Mouse (Mus musculus) CH12.LX (cell line): ENCODE results near the gene Nme9. TPM values are rescaled to one million over a fixed set of nuclear protein-coding genes. Genes with fewer than 3 reads are reported as not detected.

Source experiments
- DNase-seq: peaks from one replicate; pipeline ENCODE4 v3.0.0-alpha.2; 2013; ENCODE audit errors: extremely low read depth
- H3K27ac ChIP-seq: 2 replicates; pipeline ENCODE4 v1.5.1; 2012; ENCODE audit warnings: low read depth, mild to moderate bottlenecking, control low read depth, moderate library complexity; ENCODE audit not compliant: insufficient read depth
- H3K27me3 ChIP-seq: replicated peaks from 2 replicates; pipeline ENCODE3; 2012; ENCODE audit warnings: inconsistent platforms
- H3K36me3 ChIP-seq, 2 experiments: replicated peaks in 1 of 2; 2 replicates each; pipeline versions ENCODE3 to v1.6.1; 2012; ENCODE audit warnings: inconsistent platforms in 1 of 2, low read length in 1 of 2, mild to moderate bottlenecking in 1 of 2, mixed read lengths in 1 of 2, moderate library complexity in 1 of 2; ENCODE audit not compliant: control insufficient read depth in 1 of 2, insufficient read depth in 1 of 2
- H3K4me1 ChIP-seq, 2 experiments: 2 replicates each; pipeline ENCODE4 v1.6.1; 2012; ENCODE audit warnings: inconsistent platforms in 1 of 2, moderate library complexity in 1 of 2; ENCODE audit not compliant: insufficient read depth in 2 of 2, control insufficient read depth in 1 of 2
- H3K4me2 ChIP-seq: 2 replicates; pipeline ENCODE4 v1.6.1; 2012; ENCODE audit warnings: low read depth, mild to moderate bottlenecking, control low read depth; ENCODE audit not compliant: poor library complexity, insufficient read depth, severe bottlenecking
- H3K4me3 ChIP-seq, 3 experiments: fragments of 150-350 bp in 1 of 3; sonication (generic) in 1 of 3; replicated peaks in 1 of 3; 2 replicates each; pipeline versions ENCODE3 to v1.5.1; 2011 to 2012; ENCODE audit warnings: low read depth in 2 of 3, low read length in 2 of 3, mild to moderate bottlenecking in 2 of 3, moderate library complexity in 2 of 3, control low read depth in 1 of 3, improper control_type of control experiment in 1 of 3, inconsistent platforms in 1 of 3, mixed read lengths in 1 of 3; ENCODE audit not compliant: poor library complexity in 1 of 3
- H3K79me2 ChIP-seq: replicated peaks from 2 replicates; pipeline ENCODE4 v1.6.1; 2012; ENCODE audit warnings: mild to moderate bottlenecking, moderate library complexity; ENCODE audit not compliant: control insufficient read depth, poor library complexity, insufficient read depth, severe bottlenecking; ENCODE audit errors: extremely low read depth
- H3K9ac ChIP-seq: 2 replicates; pipeline ENCODE4 v1.6.1; 2012; ENCODE audit warnings: low read depth, mild to moderate bottlenecking, control low read depth, moderate library complexity; ENCODE audit not compliant: insufficient read depth
- H3K9me3 ChIP-seq: replicated peaks from 2 replicates; pipeline ENCODE3; 2012; ENCODE audit warnings: low read length, inconsistent platforms, mixed read lengths
- CHD1 ChIP-seq: IDR thresholded peaks from 2 replicates; pipeline ENCODE4 v1.6.1; 2012; ENCODE audit warnings: low read depth, low read length, improper control_type of control experiment, inconsistent platforms
- CHD2 ChIP-seq: IDR thresholded peaks from 2 replicates; pipeline ENCODE4 v1.6.1; 2011; ENCODE audit warnings: low read length, improper control_type of control experiment
- EP300 ChIP-seq: IDR thresholded peaks from 2 replicates; pipeline ENCODE4 v1.6.1; 2011; ENCODE audit warnings: low read length, improper control_type of control experiment
- ETS1 ChIP-seq: conservative IDR thresholded peaks from 2 replicates; pipeline ENCODE4 v1.6.1; 2012; ENCODE audit warnings: low read depth, mild to moderate bottlenecking, inconsistent platforms, low read length, improper control_type of control experiment, moderate library complexity
- GABPA ChIP-seq: IDR thresholded peaks from 2 replicates; pipeline ENCODE4 v1.6.1; 2012; ENCODE audit warnings: low read depth, low read length, improper control_type of control experiment, inconsistent platforms; ENCODE audit not compliant: insufficient replicate concordance
- HCFC1 ChIP-seq: IDR thresholded peaks from 2 replicates; pipeline ENCODE4 v1.6.1; 2012; ENCODE audit warnings: low read depth, mild to moderate bottlenecking, inconsistent platforms, low read length, improper control_type of control experiment
- IRF4 ChIP-seq: IDR thresholded peaks from 2 replicates; pipeline ENCODE4 v1.6.1; 2014; ENCODE audit warnings: low read depth, mild to moderate bottlenecking, inconsistent platforms, low read length, improper control_type of control experiment
- JUN ChIP-seq: IDR thresholded peaks from 2 replicates; pipeline ENCODE4 v1.6.1; 2011; ENCODE audit warnings: low read depth, mild to moderate bottlenecking, low read length, improper control_type of control experiment, moderate library complexity; ENCODE audit not compliant: insufficient read depth
- JUND ChIP-seq: conservative IDR thresholded peaks from 2 replicates; pipeline ENCODE4 v1.6.1; 2011; ENCODE audit warnings: low read depth, low read length, improper control_type of control experiment
- MAFK ChIP-seq: IDR thresholded peaks from 2 replicates; pipeline ENCODE4 v1.6.1; 2011; ENCODE audit warnings: low read length, improper control_type of control experiment; ENCODE audit not compliant: insufficient replicate concordance
- MAZ ChIP-seq: IDR thresholded peaks from 2 replicates; pipeline ENCODE4 v1.6.1; 2012; ENCODE audit warnings: low read depth, mild to moderate bottlenecking, inconsistent platforms, low read length, improper control_type of control experiment, moderate library complexity
- MEF2A ChIP-seq: IDR thresholded peaks from 2 replicates; pipeline ENCODE4 v1.6.1; 2014; ENCODE audit warnings: low read depth, mild to moderate bottlenecking, inconsistent platforms, low read length, improper control_type of control experiment, borderline replicate concordance
- MXI1 ChIP-seq: IDR thresholded peaks from 2 replicates; pipeline ENCODE4 v1.6.1; 2011; ENCODE audit warnings: mild to moderate bottlenecking, low read depth, low read length, improper control_type of control experiment
- NELFE ChIP-seq: IDR thresholded peaks from 2 replicates; pipeline ENCODE4 v1.6.1; 2011; ENCODE audit warnings: low read depth, low read length, improper control_type of control experiment
- PAX5 ChIP-seq: IDR thresholded peaks from 2 replicates; pipeline ENCODE4 v1.6.1; 2012; ENCODE audit warnings: low read length, inconsistent platforms, mixed read lengths
- POLR2A ChIP-seq: IDR thresholded peaks from 2 replicates; pipeline ENCODE4 v1.6.1; 2011; ENCODE audit warnings: low read depth, mild to moderate bottlenecking, improper control_type of control experiment, low read length
- POLR2AphosphoS2 ChIP-seq: IDR thresholded peaks from 2 replicates; pipeline ENCODE4 v1.6.1; 2011; ENCODE audit warnings: low read depth, low read length, improper control_type of control experiment
- RCOR1 ChIP-seq: conservative IDR thresholded peaks from 2 replicates; pipeline ENCODE4 v1.6.1; 2012; ENCODE audit warnings: low read depth, mild to moderate bottlenecking, inconsistent platforms, low read length, improper control_type of control experiment
- SMC3 ChIP-seq: IDR thresholded peaks from 2 replicates; pipeline ENCODE4 v1.6.1; 2011; ENCODE audit warnings: low read depth, low read length, improper control_type of control experiment
- UBTF ChIP-seq: IDR thresholded peaks from 2 replicates; pipeline ENCODE4 v1.6.1; 2012; ENCODE audit warnings: low read depth, mild to moderate bottlenecking, inconsistent platforms, low read length, improper control_type of control experiment, moderate library complexity
- USF1 ChIP-seq: IDR thresholded peaks from 2 replicates; pipeline ENCODE4 v1.6.1; 2014; ENCODE audit warnings: low read depth, mild to moderate bottlenecking, inconsistent platforms, low read length, improper control_type of control experiment
- USF2 ChIP-seq: conservative IDR thresholded peaks from 2 replicates; pipeline ENCODE4 v1.6.1; 2011; ENCODE audit warnings: low read depth, low read length, improper control_type of control experiment
- ZKSCAN1 ChIP-seq: IDR thresholded peaks from 2 replicates; pipeline ENCODE4 v1.6.1; 2012; ENCODE audit warnings: low read depth, inconsistent platforms, low read length, improper control_type of control experiment, borderline replicate concordance
- ZMIZ1 ChIP-seq: IDR thresholded peaks from 2 replicates; pipeline ENCODE4 v1.6.1; 2012; ENCODE audit warnings: low read depth, mild to moderate bottlenecking, inconsistent platforms, low read length, improper control_type of control experiment
- dilution Hi-C: fragments of 300-500 bp; cut with MboI; formaldehyde crosslinking; loops from 2 replicates; pipeline ENCODE4 v1.14.3; 2020; ENCODE audit warnings: low sequenced_read_pairs; ENCODE audit not compliant: extremely low pct_unique_long_range_greater_than_20kb, extremely low pct_ligation_motif_present
- in situ Hi-C: fragments of 300-500 bp; cut with MboI; formaldehyde crosslinking; loops from 3 replicates; pipeline ENCODE4 v1.14.3; 2019; ENCODE audit warnings: low sequenced_read_pairs, low pct_ligation_motif_present, low pct_unique_long_range_greater_than_20kb, mixed read lengths
- polyA plus RNA-seq: library from polyadenylated mRNA; unstranded; fragments of >175 nt; gene quantifications from 2 replicates; pipeline ENCODE4 v1.2.1, GENCODE M21; 2012; ENCODE audit warnings: low read depth; ENCODE audit not compliant: insufficient read length
- total RNA-seq, 2 experiments: library from RNA; depleted of rRNA; stranded (reverse); fragments of 300-350 nt in 1 of 2; fragments of >200 nt in 1 of 2; gene quantifications; 2 replicates each; pipeline ENCODE4 v1.2.3; 2012 to 2014

Nme9 gene
- total and polyA plus RNA-seq, 3 experiments: not detected

DNA sequence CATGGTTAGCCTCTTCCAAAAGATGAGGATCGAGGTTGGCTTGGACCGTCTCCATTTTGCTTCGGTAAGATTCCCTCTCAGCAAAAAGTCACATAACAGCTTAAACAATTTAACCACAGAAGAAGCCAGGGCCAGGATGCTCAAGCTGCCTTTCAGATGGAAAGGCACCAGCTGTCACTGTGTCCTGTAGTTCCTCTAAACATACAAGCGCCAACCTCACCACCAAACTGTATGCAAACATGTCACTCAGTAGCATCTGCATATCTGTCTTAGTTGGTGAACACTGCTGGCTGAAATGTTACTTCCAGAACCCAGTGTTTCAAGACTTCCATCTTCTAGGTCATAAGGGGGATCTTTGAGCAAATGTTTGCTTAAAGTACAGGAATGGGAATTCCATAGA is 8.5 kb downstream of the Nme9 start:
- DNase-seq: no peak
- H3K4me2 ChIP-seq: no peak overlapping the region
- no peaks in the 10 kb centered on the region for H3K9me3 ChIP-seq
- dilution Hi-C loops (no loop called here), in situ Hi-C loops (loop anchor here (5.0 to 10.0 kb wide), 3 partner anchors 118 to 395 kb away; partner anchors contain the start of gene Dbr1)
- no peak for TF ChIP-seq EP300
- no peak for TF ChIP-seq POLR2AphosphoS2
- TF ChIP-seq PAX5: no peak
- no peak for TF ChIP-seq CHD2
- TF ChIP-seq IRF4: no peak
- no peak for TF ChIP-seq ZKSCAN1
- TF ChIP-seq UBTF: no peak
- no peak for TF ChIP-seq USF1
- no peak for TF ChIP-seq USF2
- no peak for TF ChIP-seq NELFE
- TF ChIP-seq RCOR1: no peak
- no peaks in the 10 kb centered on the region for H3K36me3 ChIP-seq
- H3K79me2 ChIP-seq: no peaks in the 10 kb centered on the region
- no peak overlapping the region for H3K27ac ChIP-seq
- peaks cover 1% of the 10 kb centered on the region for H3K27me3 ChIP-seq
- H3K4me1 ChIP-seq: 0 out of 4 replicates have a peak, but pooled peaks cover 0 to 2% of the 10 kb centered on the region in 2 experiments
- H3K4me3 ChIP-seq: no peak overlapping the region
- H3K9ac ChIP-seq: no peak overlapping the region

DNA sequence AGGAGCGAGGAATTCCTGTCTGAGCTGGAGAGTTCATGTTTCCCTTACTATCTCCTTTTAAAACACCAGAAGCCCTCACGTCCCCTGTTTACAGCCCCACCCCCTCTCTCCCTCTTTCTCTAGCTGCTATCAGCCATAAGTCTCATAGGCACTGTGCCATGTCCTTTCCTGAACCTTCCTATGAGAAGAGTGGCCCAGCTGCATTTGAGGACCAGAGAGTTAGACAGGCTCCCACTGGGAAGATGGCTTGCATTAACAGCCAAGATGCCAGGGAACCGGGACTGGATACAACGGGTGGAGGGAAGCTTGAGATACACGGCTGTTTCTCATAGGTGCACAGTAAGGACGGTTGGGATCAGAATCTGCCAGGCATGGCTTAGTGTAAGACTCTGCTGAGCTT is 13.6 kb downstream of the Nme9 start:
- DNase-seq: no peak
- Histone ChIP-seq H3K27ac (no peak overlapping the region), H3K4me1 (peaks cover 3% of the 10 kb centered on the region in 2 experiments; a peak in 2 of 4 replicates), H3K9me3 (no peaks in the 10 kb centered on the region), H3K4me2 (no peak overlapping the region), H3K27me3 (no peaks in the 10 kb centered on the region), H3K4me3 (no peak overlapping the region), H3K36me3 (no peaks in the 10 kb centered on the region), H3K9ac (no peak overlapping the region), H3K79me2 (no peaks in the 10 kb centered on the region)
- in situ Hi-C loops (no loop called here), dilution Hi-C loops (no loop called here)
- no peak for TF ChIP-seq JUND
- TF ChIP-seq USF1: no peak
- no peak for TF ChIP-seq POLR2A
- TF ChIP-seq CHD1: no peak
- no peak for TF ChIP-seq MEF2A
- TF ChIP-seq MAFK: no peak

DNA sequence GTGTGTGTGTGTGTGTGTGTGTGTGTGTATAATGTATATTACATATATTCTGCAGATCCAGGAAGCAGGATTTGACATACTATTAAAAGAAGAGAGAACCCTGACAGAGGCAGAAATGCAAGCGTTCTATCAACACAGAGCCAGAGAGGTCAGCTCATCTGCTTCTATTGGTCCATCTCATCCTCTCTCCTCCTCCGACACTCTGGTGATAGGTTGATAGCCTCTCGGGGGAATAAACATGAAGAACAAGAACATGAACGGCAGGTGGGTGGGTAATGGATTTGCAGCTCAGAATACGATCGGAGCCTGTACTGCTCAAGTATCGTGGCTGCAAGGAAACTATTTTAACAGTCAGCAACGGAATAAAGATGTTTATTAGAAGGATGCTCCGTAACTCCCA is 17.3 kb downstream of the Nme9 start:
- H3K4me2 ChIP-seq: no peak overlapping the region
- H3K4me3 ChIP-seq: no peak overlapping the region
- H3K9me3 ChIP-seq: no peaks in the 10 kb centered on the region
- TF ChIP-seq MAFK: no peak
- TF ChIP-seq ZMIZ1: no peak
- no peak for TF ChIP-seq ZKSCAN1
- no peak for TF ChIP-seq SMC3
- no peak for TF ChIP-seq ETS1
- no peak for TF ChIP-seq HCFC1
- no peak for TF ChIP-seq MAZ
- no peak for TF ChIP-seq GABPA
- TF ChIP-seq JUN: no peak
- no peak for TF ChIP-seq MXI1
- no peaks in the 10 kb centered on the region for H3K27me3 ChIP-seq
- H3K4me1 ChIP-seq: peaks cover 3% of the 10 kb centered on the region in 2 experiments; a peak in 2 of 4 replicates
- H3K27ac ChIP-seq: no peak overlapping the region
- no peak overlapping the region for H3K9ac ChIP-seq
- no peaks in the 10 kb centered on the region for H3K79me2 ChIP-seq
- DNase-seq: no peak
- in situ Hi-C loops: no loop called here
- H3K36me3 ChIP-seq: no peaks in the 10 kb centered on the region
- dilution Hi-C loops: no loop called here
